Mouse (Mus musculus) T-helper 17 cell (primary cell): ENCODE data around the gene Wnt7b.

Experiments used
- in situ Hi-C, 2 experiments: fragments of 300-600 bp; cut with MboI, MseI; formaldehyde crosslinking; loops; 1 replicate in 1 of 2; 2 replicates in 1 of 2; pipeline ENCODE4 v1.15.1; 2025; ENCODE audit warnings: high pct_unique_total_duplicates in 2 of 2

Gene Wnt7b

GRCm38 (mm10) chr15:85524404-85524950, 57.8 kb downstream of the Wnt7b start:
- in situ Hi-C loops: no loop called here

DNA sequence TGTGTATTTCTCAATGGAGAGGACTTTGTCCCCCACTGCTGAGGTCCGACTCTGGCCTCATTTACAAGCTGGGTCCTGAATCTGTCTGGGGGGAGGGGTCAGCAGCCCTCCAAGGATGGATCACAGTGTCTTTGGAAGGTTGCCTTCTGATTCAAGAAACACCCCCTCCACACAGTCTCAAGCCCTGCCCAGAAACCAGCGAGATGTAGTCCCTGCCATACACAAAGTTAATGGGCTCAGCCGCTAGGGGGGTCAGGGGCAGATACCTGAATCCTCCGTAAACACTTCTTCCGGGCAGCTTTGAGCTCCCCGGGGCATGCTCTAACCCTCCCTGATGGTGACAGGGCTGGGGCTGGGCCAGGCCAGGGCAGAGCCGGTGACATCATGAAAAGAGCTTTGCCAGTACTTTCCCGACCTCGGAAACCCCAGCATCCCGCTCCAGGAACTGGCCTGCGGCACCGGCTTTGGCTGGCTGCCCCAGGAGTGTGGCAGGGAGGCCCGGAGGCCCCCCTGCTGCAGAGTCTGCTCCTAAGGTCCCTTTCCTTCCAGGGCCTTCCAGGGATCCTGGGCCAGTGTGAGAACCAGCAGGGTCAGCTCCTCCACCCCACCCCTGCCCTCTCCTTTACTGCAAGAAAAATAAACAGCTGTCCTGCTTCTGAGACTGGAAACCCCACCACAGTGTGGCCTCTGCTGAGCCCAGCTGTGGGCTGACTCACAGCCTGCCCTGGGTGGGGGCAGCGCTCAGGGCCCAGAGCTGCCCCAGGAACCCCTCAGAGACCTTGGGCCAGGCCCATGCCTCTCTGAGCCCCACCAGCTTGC, 58.9 kb downstream of the Wnt7b start:
- in situ Hi-C loops: no loop called here

DNA sequence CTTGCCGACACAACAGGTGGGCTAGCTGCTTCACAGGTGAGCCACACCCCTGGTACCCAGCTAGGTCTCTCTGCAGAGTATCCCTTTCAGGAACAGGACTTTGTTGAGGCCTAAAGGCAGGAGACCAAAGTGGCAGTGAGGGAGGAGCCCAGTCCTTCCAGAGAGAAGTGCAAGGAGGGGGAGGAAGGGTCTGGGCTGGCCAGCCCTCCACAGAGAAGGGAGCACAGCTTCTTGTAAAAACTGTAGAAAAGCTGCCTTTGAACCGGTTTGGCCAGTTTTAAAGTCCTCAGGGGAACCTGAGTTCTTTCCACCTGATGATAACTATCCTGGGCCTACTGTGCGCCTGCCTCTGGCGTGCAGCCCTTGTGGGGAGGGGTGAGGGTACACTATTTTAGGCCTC, 62.8 kb downstream of the Wnt7b start:
- in situ Hi-C loops: no loop called here

DNA sequence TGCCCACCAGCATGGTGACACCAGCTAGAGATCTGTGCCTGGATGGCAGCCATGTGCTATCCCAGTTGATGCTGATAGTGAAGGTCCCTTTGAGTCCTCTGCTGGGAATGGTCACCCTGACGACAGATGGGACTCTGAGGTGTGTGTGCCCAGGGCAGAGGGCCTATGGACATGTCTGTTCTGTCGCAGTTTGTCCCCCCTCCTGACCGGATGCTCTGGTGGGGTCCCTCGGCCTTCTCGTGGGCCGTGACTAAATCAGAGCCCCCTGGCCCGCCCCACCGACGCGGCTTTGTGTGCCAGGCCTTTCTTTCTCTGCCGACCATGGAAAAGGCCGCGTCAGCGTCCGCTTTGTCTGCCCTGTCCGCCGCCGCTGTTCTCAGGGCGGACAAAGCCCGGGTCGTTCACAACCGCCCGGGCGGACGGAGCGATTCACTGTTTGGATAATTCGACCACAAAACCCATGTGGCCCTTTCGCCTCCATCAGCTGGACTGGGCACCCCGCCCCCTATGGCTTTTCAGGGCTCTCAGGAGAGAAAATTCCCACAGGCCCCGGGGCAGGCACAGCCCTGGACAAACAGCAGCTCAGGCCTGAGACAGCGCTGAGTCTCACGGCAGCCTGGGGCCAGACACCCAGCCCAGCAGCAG, 74.8 kb downstream of the Wnt7b start:
- in situ Hi-C loops: loop anchor here in 1 of 2 experiments (10.0 kb wide), 1 partner anchor 1073 kb away; no protein-coding TSS in a partner anchor

DNA sequence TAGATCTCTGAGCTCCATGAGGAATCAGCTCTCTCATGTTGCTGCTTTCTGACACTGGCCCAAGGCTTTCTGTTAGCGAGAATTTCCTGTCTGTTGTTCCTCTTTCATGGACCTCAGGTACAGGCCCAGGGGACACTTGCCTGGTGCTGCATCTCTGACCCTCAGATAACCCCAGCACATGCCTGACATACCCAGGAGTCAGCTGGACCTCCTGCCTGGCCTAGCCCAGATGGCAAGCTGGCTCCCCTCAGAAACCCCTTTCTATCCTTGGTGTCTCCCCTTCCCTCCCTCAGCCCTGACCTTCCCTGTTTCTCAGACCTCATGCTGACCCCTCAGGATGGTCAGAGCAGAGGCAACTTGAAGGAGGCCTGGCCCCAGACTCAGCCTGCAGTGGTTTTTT, 75.6 kb downstream of the Wnt7b start:
- in situ Hi-C loops: loop anchor here in 1 of 2 experiments (10.0 kb wide), 1 partner anchor 1072 kb away; no protein-coding TSS in a partner anchor

DNA sequence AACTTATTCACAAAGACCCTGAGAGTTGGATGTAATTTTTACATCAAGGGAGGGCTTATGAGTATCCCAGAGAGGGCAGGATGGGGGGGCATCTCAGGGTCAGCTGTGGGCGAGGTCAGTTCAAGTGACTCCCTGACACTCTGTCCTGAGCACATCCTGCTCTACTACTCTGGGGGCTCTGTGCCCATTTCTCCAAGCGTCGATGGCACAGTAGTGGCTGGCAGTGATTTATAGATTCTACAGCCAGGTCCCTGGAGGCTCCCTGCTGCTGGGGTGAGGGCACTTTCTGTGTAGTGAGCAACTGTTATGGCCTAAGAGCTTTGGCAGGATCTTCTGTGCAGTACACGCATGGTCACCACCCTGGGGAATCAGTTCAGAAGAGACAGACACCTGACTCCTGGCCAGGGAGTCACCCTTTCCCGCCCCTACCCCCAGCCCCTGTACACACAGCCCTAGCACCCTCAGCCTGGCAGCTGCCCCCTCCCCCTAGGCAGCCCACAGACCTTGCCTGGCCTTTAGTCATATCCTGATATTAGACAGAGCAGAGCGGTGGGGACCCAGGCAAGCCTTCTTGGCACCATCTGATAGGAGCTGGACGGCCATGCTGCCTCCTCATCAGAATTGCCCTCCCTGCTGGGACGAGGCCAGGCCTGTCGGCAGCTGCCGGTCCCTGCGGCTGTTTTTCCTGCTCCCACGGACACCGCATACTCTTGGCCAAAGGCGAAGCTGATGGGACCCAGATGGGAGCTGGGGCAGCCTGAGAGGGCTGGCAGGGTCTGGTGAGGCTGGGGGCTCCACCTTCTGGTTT, 77.0 kb downstream of the Wnt7b start:
- in situ Hi-C loops: loop anchor here in 1 of 2 experiments (10.0 kb wide), 1 partner anchor 1071 kb away; no protein-coding TSS in a partner anchor

DNA sequence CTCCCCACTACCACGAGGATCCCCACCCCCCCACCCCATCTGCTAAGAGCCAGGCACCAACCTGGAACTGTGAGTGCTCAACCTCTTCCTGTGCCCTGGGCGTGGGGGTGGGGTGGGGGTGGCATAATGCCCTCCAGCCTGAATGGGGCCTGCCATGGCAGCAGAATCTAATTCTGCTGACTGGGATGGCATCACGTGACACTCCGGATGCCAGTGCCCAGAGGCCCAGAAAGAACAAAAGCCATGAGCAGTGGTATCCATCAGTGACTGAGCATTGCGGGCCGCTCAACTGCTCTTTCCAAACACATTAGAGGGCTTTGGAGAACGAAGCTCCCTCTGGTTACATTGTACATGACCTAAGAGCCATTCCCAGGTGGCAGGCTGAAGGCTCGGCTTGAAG, 79.1 kb downstream of the Wnt7b start, which contains the start of gene 7530416G11Rik:
Gene 7530416G11Rik (minus strand): TSS at position 101 of the 400 bp plus-strand sequence.
- in situ Hi-C loops: loop anchor here in 1 of 2 experiments (10.0 kb wide), 1 partner anchor 1068 kb away; no protein-coding TSS in a partner anchor

GRCm38 (mm10) chr15:85500267-85500666, 82.0 kb downstream of the Wnt7b start:
- in situ Hi-C loops: loop anchor here in 1 of 2 experiments (10.0 kb wide), 1 partner anchor 1065 kb away; no protein-coding TSS in a partner anchor

GRCm38 (mm10) chr15:85497981-85498475, 84.2 kb downstream of the Wnt7b start:
- in situ Hi-C loops: no loop called here

GRCm38 (mm10) chr15:85497548-85497947, 84.7 kb downstream of the Wnt7b start:
- in situ Hi-C loops: no loop called here

- in situ Hi-C loops: no loop called here
Measured at GRCm38 (mm10) chr15:85494163-85494621, 88.1 kb downstream of the Wnt7b start.

DNA sequence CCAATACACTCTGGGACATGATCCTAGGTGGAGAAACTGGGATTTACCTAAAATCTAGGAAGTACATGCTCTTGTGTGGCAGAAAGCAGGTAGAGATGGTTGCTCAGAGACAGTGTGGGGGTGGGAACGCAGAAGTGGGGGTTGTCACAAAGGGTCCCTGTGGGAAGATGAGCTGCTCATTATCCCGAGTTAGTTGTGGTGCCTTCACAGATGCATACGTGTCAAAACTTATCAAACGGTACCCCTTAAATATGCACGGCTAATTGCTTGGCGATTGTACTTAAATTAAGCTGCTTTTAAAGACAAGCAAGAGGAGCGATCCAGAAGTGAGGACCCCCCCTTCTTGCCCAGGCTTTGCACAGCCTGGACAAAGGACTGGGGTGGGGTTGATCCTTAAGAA, 92.5 kb downstream of the Wnt7b start:
- in situ Hi-C loops: no loop called here

DNA sequence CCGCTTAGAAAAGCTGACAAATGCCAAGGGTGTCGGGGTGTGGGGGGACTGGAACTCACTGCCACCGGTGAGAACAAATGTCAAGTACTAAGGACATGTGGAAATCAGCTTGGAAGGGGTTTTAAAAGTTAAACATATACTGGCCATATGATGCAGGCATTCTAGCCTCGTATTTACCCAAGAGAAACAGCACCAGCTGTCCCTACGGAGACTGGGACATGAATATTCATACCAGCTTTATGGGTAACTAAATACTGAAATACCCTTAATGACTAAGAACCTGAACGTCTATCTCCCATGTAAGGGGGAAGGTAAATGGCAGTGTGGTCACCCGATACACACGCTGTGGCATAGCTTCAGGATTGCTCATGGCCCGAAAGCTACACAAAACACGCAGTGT, 93.4 kb downstream of the Wnt7b start:
- in situ Hi-C loops: no loop called here
